Mouse (Mus musculus): ENCODE measurements around the gene 1700003E16Rik. TPM values are rescaled to one million over a fixed set of nuclear protein-coding genes. Genes with fewer than 3 reads are reported as not detected.
"Not testable (repeated sequence)": the region's sequence is repeated elsewhere in the genome, so short reads cannot be mapped to it uniquely, and the experiment has no call there.

Gene 1700003E16Rik
- total RNA-seq, 2 experiments from 2014 or later: 27.4 to 31.5 TPM

- intact Hi-C loops (cut with DNase I): no loop called here
- no peak for DNase-seq (ENCODE audit: low spot score in 2 of 2)
Observed at GRCm38 (mm10) chr6:83147280-83147679, 8.9 kb upstream of the 1700003E16Rik start.

- intact Hi-C loops (cut with DNase I): no loop called here
- DNase-seq (ENCODE audit: low spot score in 2 of 2): no peak
Observed at GRCm38 (mm10) chr6:83151721-83152120, 4.5 kb upstream of the 1700003E16Rik start.

- DNase-seq (ENCODE audit: low spot score in 2 of 2): no peak
Observed at GRCm38 (mm10) chr6:83153038-83153437, 3.2 kb upstream of the 1700003E16Rik start.

GRCm38 (mm10) chr6:83153485-83153884 lies 2.7 kb upstream of the 1700003E16Rik start:
- intact Hi-C loops (cut with DNase I): no loop called here
- DNase-seq (ENCODE audit: low spot score in 2 of 2): no peak

More at GRCm38 (mm10) chr6:83153038-83153437, 3.2 kb upstream of the 1700003E16Rik start:
- intact Hi-C loops (cut with DNase I): no loop called here

- intact Hi-C loops (cut with DNase I): loop anchor here (5.0 kb wide), 1 partner anchor 33 kb away; the partner anchor contains the start of gene Wbp1
- DNase-seq (ENCODE audit: low spot score in 2 of 2): peak in 1 of 2 experiments; percentile 43
Observed at GRCm38 (mm10) chr6:83155552-83156238, 509 bp upstream of the 1700003E16Rik start.

GRCm38 (mm10) chr6:83159456-83159855 lies 3.3 kb downstream of the 1700003E16Rik start:
- intact Hi-C loops (cut with DNase I): loop anchor here (5.0 kb wide), 1 partner anchor 37 kb away; the partner anchor contains the start of gene Wbp1
- not testable (repeated sequence) for DNase-seq (ENCODE audit: low spot score in 2 of 2)

GRCm38 (mm10) chr6:83161442-83161841 lies 5.2 kb downstream of the 1700003E16Rik start:
- no peak for DNase-seq (ENCODE audit: low spot score in 2 of 2)
- intact Hi-C loops (cut with DNase I): loop anchor here (10.0 kb wide), 1 partner anchor 167 kb away; no protein-coding TSS in a partner anchor

- no peak for DNase-seq (ENCODE audit: low spot score in 2 of 2)
- intact Hi-C loops (cut with DNase I): loop anchor here (10.0 kb wide), 1 partner anchor 167 kb away; no protein-coding TSS in a partner anchor
Observed at GRCm38 (mm10) chr6:83161921-83162641, 5.9 kb downstream of the 1700003E16Rik start.

GRCm38 (mm10) chr6:83162701-83163100 lies 6.5 kb downstream of the 1700003E16Rik start:
- intact Hi-C loops (cut with DNase I): loop anchor here (10.0 kb wide), 1 partner anchor 168 kb away; no protein-coding TSS in a partner anchor

GRCm38 (mm10) chr6:83165026-83165606 lies 8.9 kb downstream of the 1700003E16Rik start:
- no peak for DNase-seq (ENCODE audit: low spot score in 2 of 2)
- intact Hi-C loops (cut with DNase I): loop anchor here (2.0 to 10.0 kb wide), 2 partner anchors 22 to 170 kb away; no protein-coding TSS in a partner anchor

More at GRCm38 (mm10) chr6:83162701-83163100, 6.5 kb downstream of the 1700003E16Rik start:
- no peak for DNase-seq (ENCODE audit: low spot score in 2 of 2)

GRCm38 (mm10) chr6:83165607-83166242 lies 9.5 kb downstream of the 1700003E16Rik start, which contains the start of gene Dctn1:
Gene Dctn1, plus strand, starts transcription at chr6:83165920.
- intact Hi-C loops (cut with DNase I): loop anchor here (2.0 to 10.0 kb wide), 2 partner anchors 21 to 171 kb away; no protein-coding TSS in a partner anchor
- peak; percentile 93 to 94 for DNase-seq (ENCODE audit: low spot score in 2 of 2)

- intact Hi-C loops (cut with DNase I): loop anchor here (10.0 kb wide), 1 partner anchor 171 kb away; no protein-coding TSS in a partner anchor
- DNase-seq (ENCODE audit: low spot score in 2 of 2): no peak
Observed at GRCm38 (mm10) chr6:83166243-83166630, 10.0 kb downstream of the 1700003E16Rik start.

GRCm38 (mm10) chr6:83169872-83170271 lies 13.7 kb downstream of the 1700003E16Rik start:
- DNase-seq (ENCODE audit: low spot score in 2 of 2): no peak
- intact Hi-C loops (cut with DNase I): loop anchor here (10.0 kb wide), 1 partner anchor 175 kb away; no protein-coding TSS in a partner anchor

- intact Hi-C loops (cut with DNase I): no loop called here
Observed at GRCm38 (mm10) chr6:83171063-83171462, 14.9 kb downstream of the 1700003E16Rik start.

GRCm38 (mm10) chr6:83172240-83172920 lies 16.2 kb downstream of the 1700003E16Rik start:
- intact Hi-C loops (cut with DNase I): no loop called here
- peak; percentile 72 to 82 for DNase-seq (ENCODE audit: low spot score in 2 of 2)

More at GRCm38 (mm10) chr6:83171063-83171462, 14.9 kb downstream of the 1700003E16Rik start:
- no peak for DNase-seq (ENCODE audit: low spot score in 2 of 2)

- intact Hi-C loops (cut with DNase I): no loop called here
- DNase-seq (ENCODE audit: low spot score in 2 of 2): no peak
Observed at GRCm38 (mm10) chr6:83175996-83176395, 19.8 kb downstream of the 1700003E16Rik start.

GRCm38 (mm10) chr6:83179390-83180117 lies 23.4 kb downstream of the 1700003E16Rik start:
- DNase-seq (ENCODE audit: low spot score in 2 of 2): peak; percentile 79 to 80
- intact Hi-C loops (cut with DNase I): no loop called here

- intact Hi-C loops (cut with DNase I): no loop called here
- no peak for DNase-seq (ENCODE audit: low spot score in 2 of 2)
Observed at GRCm38 (mm10) chr6:83180605-83181004, 24.4 kb downstream of the 1700003E16Rik start.
